Mouse (Mus musculus): ENCODE data around the gene Fam13a.

The Fam13a gene

DNA sequence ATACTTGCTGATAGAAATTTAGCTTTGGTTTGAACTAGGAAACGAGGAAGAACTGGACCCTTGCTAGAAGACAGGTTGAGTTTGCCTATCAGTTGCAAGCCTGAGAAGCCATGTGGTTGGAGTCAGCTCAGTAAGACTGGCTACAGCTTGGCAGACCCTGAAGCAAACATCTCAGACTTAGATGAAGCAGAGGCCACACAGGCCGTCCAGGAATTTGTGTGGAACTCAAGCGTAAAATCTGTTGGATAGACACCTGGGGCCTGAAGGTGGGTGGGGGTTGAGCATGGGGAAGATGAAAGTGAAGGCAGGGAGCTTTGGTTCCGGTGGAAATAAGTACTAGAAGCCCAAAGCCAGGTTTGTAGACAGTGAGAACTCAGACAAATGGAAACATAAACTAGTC is 25.8 kb downstream of the Fam13a start:
- peak; percentile 32 for DNase-seq

DNA sequence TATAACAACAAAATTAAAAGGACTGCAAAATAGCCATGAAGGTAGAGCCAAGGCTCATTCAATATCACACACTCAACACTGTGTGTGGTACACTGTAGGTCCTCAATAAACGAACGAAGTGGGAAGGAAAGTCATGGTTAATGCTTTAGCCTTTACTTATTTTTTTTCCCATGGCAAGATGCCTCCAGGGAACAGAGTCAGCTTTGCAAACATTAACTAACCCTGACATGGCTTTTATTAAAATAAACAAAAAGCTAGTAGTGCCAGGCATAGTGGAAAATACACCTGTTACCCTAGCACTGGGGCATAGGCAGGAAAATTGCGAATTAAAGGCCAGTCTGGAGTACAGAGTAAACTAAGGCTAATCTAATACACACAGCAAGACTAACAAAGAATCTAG is 35.2 kb downstream of the Fam13a start:
- no peak for DNase-seq

DNA sequence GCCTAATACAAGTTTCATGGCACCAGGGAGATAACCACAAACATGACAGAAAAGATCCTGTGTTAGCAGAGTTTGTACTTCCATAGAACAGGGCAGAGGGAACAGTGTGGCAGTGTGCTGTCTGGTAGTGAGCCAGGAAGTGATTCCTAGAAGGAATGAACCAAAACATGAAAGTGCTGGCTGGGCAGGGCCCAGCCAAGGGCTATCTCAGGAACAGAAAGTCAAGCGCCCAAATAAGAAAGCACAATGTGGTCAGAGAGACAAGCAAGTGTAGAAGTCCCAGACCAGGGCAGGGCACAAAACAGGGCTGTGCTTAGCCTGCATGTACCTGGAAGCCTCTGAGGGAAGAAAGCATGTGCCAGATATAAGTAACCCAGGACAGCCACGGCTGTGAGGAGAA is 35.6 kb downstream of the Fam13a start:
- DNase-seq = peak; percentile 56

DNA sequence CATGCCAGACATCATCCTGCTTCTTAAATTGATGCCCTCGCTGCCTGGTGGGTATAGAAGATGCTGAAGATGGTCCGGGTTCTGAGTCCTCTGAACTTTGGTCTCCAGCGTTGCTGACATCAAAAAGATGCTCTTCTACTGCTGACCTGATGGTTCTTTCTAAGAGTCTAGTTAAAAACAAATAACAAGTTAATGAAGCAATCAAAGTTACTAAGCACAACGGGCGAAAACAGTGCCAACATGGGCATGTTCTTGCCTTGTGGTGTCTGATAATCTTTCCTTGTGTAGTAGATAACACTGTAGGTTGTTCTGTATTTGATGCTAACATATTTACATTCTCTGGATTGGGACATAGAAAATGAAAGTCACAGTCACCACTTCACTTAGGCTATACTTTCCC is 37.2 kb downstream of the Fam13a start:
- DNase-seq = no peak

DNA sequence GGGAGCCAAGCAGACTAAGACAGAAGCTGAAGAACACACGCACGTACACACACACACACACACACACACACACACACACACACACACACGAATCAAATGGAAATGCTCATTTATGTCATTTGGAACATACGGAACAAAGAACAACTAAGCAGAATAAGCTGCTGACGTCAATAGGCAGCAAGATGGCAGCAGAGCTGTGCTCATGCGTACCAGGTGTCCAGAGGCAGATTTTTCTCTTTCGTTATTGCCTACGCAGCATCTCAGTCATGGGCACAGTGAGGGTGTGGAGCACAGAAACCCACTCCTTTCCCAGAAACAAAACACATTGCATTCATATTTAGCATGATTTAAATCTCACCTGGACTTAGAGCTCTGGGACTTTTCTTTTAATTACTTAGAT is 39.2 kb downstream of the Fam13a start:
- DNase-seq = no peak

DNA sequence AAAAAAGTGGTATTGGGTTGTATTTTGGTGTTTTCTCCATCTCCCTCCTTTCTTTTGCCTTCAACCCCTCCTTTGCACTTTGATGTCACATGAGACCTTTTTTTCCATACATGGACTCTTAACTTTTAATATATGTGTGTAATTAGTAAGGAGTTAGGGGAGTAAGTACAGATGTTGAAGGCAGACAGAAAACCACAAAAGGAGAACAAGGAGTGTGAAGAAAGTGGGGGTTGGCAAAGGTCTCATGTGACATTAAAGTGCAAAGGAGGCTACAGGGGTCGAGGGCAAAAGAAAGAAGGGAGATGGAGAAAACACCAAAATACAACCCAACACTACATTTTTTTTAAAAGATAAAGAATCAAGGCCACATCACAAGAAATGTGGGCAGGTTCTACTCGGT is 49.1 kb downstream of the Fam13a start:
- no peak for DNase-seq

DNA sequence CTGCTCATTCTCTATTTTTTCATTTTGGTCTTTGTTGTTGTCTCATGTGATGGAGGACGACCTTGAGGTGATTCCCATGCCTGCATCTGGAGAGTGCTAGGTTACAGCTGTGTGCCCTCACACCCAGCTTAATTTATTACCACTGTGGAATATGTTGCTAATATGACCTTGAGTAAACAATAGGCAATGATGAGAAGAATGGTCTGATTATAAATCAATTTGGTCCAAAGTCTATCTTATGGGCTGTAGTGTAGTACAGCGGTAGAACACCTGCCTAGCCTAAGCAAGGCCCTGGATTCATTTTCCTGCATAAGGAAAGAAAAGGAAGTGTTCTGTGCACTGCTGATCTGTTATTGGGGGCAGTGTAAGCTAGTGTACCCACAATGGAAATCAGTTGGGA is 49.9 kb downstream of the Fam13a start:
- DNase-seq = no peak

DNA sequence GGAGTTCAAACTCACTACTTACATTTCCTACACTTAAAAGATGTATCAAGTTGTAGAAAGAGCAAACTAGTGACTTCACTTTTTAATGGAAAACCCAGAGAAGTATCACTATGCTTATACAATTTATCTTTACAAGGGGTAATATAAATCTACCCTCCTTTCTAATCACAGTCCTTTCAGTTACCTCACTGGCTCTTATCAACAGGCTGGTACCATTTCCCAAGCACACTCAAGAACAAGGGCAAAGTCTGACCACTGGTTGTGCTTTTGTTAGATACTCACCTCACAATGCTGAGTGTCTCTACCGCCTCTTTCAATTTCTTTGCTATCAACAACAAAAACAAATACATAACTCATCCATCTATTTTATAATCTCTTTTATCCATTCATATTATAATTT is 51.5 kb downstream of the Fam13a start:
- DNase-seq = no peak

DNA sequence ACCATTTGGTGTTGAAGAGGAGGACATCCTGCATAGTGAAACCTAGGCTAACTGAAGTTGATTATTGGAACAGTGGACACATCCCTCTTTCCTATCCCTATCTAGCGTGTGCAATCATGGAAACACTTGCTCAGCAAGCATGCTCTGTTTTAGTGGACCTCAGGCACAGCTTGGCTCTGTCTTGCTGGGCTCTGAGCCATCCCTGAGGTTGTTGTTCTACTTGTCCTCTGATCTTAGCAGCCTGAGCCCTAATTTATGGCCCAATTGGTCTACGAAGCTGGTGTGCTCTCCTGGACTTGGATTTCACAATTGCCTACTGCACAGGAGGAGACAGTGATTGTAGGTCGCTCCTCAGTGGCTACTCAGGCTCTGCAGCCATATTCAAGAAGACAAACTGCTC is 56.1 kb downstream of the Fam13a start:
- DNase-seq = peak; percentile 67

DNA sequence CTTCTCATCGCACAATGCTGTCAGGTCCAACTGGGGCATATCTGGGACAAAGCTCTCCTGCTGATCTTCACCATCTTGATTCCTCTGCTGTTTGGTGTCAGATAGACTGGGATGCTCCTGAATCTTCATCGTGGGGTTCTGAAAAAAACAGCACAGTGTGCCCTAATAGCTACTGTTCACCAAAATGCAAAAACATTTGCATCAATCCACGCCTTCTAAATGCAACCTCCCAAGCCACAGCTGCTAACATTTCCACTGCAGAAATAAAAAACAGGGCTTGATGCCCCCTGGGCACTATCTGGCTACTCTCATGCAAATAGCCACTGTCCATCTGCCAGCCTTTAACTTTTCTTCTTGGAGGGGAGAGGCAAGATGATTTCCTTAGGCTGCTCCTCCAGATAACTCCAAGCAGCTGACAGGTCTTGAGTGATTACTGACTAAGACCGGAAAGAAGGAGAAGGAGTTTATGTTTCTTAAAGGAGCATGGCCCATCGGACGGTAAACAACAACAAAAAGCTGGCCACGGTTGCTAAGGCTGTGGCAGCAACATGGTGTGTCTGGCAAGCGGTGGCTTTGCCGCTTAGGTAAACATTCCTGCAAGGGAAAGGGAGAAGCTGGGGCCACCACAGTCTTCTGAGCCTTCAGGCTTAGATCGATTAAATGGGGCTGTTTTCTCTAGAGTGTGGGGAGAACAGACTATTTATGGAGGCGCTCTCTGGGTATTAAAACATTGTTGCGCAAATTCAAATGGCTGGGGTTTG is 59.1 kb downstream of the Fam13a start:
- DNase-seq = no peak

DNA sequence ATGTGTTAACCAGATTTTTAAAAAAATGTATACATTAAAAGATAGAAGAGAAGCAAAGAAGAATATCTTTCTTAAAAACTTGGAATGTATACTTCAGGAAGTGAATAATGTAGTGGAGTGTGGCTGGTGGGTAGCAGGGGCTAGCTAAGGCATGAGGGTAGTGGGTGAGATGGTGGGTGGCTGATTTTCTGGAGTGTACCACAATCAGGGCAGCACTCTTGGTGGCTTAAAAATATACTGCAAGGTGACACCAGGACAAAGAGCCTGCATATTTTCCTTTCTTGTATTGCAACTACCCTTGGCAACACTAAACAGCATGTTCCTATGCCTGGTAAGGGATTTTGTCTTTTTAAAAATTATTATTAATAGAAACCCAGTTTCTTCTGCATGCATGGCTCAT is 59.8 kb downstream of the Fam13a start:
- no peak for DNase-seq

DNA sequence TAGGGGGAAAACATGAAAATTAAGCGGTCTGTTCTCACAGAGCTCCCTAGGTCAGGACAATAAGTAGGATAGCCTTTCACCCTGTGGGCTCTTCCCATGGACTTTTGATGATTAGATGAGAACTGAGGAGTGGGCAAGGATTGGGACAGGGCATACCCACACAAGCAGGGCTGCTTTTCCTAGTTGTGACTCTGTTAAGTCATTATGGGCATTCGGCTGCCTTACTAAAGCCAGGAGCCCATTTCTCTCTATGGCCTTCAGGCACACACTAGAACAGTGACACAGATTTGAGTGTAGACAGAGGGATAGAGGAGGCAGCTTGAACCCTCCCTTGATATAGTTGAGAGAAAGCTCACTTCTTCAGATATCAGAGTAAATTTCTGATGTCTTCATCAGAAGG is 60.3 kb downstream of the Fam13a start:
- no peak for DNase-seq

DNA sequence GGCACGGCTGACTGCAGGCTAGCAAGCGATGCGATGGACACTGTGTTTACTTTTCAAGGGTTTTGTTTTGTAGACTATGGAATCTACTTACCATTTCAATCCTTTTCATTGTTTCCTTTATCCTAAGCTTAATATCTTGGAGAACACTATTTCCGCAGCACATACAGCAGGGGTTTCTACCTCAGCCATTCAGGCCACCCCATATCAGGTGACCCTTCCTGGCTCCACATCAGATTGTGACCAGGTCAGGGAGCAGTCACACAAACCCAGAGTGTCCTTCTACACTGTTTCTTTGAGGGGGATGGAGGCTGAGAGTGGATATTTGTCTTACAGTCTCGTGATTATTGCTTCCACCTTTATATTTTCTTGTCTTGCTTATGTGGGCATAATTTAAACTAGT is 61.7 kb downstream of the Fam13a start:
- DNase-seq = no peak

DNA sequence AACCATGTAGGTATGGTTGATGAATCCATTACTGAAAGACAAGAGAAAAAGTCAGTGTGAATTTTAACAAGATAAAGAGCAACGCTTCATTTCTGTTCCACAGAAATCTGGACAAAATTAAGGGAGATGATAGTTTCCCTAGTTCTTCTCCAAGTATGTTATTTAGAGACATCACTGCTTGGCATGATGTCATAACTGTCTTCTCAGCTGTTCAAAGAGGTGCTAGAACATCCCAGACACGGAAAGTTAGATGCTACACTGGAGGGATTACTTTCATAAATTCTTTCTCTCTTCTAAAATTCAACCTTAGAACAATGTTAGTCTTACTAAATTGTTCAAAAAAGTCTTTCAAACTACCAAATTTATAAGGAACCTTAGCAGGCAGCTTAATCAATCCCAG is 63.8 kb downstream of the Fam13a start:
- DNase-seq = no peak

DNA sequence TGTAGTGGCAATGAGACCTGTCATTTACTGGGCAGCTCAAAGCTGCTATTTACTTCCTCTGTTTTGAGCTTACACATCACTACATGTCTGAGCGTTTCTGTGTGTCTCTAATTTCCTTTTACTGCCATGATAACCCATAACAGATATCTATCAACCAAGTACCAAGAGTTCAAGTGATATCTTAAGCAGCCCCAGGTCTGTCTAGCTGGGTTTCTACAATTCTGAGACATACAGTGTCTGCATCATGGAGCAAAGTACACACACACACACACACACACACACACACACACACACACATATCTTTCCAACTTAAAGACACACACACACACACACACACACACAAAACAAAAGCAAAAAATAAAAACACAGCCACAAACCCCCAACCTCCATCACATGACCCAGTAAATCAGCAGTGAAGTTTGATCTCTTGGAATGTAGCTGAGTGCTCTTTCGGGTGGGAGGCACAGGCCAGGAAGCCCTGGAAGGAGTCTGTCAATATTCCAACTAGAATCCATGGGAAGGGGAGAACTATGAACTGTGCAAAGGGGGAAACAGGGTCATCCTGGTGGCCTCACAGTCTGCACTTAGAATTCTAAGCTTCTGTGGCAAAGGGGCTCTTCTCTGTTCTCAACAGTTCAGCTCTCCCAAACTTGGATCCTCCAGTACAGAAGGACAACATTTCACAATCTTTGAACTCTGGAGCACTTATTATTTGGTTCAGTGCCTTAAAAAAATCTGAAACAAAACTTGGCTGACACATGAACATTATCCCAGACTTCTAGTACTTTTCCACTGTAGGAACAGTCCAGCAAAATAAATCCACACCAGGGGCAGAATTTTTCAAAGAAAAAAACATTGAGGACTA is 73.0 kb downstream of the Fam13a start:
- peak; percentile 59 for DNase-seq

DNA sequence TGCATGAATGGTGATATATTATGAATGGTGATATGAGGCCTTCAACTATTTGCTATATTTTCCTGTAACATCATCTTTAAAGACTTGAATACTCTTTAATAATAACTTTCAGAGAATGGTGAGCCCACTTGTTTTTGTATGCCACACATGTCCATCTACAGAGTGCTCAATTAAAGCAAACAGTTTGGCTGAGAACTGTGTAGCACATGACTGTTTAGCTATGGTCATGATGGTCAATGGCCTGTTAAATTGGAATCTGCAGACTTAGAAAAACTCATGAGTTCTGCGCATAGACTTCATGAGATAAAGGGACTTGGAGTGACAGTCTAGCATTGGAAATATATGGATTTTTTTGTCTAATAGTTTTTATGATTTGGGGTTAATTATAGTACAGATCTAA is 73.9 kb downstream of the Fam13a start:
- no peak for DNase-seq

DNA sequence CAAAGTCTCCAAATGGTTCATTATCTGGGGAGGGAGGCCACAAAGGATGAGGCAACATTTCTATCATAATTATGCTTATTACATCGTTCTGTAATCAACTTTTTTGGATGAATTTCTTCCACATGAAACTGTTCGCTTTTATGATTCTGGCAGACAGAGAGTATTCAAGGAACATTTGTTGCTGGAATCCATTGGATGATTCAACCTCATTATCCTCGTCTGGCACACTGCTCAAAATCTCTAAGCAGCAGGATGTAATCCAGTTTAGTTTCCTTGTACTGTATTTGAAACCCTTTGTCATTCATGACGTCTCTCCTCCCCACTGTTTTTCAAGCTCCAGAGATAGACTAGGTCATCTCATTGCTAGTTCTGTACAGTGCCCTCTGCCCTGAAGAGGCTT is 77.5 kb downstream of the Fam13a start:
- no peak for DNase-seq

DNA sequence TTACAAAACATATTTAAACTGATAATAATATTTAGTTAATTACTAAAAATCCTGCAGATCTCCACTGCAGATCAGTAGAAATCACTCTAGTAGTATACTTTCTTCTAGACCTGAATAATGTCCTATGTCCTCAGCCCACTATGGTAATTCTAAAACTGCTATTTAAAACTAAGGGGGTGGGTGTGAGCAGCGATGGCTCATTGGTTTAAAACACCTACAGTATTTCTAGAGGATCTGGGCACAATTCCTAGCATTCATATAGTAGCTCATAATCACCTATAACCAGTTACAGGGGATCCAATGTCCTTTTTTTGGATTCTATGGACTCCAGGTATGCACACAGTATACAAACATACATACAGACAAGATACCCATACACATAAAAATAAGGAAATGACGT is 78.1 kb downstream of the Fam13a start:
- DNase-seq = no peak

DNA sequence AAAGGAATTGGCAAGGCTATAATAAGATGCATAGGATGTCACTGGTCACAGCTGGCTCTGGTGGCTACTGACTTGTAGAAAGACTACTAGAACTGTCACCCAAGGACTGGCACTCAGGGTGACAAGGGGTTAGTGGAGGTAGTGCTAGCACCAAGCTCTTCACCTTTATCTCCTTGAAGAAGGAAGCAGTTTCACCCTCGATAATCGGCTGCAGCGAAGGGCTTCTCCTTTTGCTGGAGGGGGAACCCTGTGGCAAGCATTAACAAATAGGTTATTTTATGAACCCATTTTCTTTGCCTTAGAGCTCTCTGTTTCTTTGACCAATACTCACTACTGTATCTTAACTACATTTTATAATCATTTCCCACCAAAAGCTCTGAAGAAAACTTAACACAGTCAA is 80.4 kb downstream of the Fam13a start:
- no peak for DNase-seq

DNA sequence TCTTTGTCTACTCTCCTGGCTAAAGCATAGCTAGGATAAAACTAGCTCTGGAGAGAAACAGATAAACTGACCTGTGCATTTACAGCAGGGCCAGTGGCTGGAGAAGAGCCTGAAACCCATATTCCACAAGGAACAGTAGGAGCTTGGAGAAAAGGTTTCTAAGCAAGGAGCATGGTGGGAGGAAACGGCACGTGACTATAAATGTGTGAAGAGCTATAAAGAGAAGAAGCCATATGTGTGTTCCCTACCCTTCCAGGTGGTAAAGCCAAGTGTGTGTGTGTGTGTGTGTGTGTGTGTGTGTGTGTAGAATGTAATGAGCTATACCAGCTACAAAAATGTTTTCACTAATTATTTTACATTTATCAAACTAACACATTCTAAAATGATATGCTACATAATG is 82.1 kb downstream of the Fam13a start:
- DNase-seq = no peak

DNA sequence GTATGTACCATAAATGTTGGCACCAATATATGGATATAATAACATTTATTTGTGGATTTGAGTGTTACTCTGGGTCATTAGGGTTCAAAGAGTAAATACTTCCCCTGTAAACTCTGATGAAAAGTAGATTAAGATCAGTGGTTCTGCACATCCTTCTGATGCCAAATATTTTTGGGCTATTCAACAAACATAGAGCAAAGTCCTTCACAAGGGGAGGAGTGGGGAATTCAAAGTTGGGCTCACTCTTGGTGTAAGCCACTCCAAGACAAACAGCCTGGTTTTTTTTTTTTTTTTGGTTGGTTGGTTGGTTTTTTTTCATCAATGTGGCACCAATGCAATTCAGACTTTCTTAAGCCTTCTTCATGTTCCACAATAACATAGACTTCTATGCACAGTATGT is 86.6 kb downstream of the Fam13a start:
- DNase-seq = no peak

DNA sequence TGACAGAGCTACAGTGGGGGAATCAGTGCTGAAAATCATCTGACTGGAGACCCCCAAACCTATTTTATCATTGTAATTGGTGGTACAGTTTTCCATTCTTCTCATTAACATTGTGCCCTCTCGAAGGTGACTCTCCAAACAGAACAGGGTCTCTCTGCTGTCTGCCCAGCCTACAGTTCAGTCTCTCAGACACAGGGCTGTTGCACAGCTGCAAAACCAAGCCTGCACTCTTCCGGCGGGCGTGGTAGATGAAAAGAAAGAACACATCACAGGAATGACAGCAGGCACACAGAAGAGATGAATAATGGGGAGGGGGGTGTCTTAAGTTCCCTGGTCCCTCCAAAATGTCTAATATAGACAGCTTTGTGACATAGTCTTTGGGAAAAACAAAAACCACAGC is 90.2 kb downstream of the Fam13a start:
- no peak for DNase-seq

DNA sequence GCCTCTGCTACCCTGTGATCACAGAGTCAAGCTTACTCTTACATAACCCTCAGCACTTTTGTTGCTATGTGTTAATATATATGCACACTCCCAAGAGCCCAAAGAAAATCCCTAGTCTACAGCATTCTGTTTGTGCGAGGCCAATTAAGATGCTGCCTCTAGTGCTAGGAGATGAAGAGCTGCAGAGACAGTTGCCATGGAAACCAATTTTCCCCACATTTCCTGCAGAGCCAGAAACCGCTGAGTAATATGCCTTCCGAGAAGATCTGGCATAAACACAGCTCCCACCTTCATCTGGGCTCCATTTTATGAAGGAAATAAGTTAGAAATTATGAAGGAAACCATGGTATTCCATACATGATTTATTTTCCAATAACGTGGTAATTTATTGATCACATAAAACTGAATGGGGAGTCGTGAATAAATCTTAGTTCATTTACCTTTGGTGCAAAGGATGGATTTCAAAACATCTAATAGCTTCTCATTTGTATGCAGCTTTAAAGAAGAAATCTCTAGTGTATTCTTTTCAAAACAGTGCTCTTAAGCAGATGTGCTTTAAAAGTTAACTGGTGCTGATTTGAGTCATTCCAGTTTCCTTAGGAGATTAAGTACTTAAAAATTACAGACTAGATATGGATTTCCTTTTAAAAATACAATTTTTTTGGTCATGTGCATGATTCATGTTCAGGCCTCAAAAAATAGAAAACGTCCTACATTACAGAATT is 91.0 kb downstream of the Fam13a start:
- DNase-seq = no peak

All from kidney, adult 18-20 months (tissue).